Mouse (Mus musculus) B cell, adult 62 days (primary cell): Measurements from ENCODE around the gene Usp1. TPM values are rescaled to one million over a fixed set of nuclear protein-coding genes. Genes with fewer than 3 reads are reported as not detected.

Source experiments
- total RNA-seq: library from RNA; stranded (reverse); gene quantifications from 4 replicates; pipeline ENCODE4 v1.2.4, GENCODE M21; 2023

Gene Usp1
- 38.6 to 50.8 TPM (median 45.9 TPM) in 4 replicates for total RNA-seq

GRCm38 (mm10) chr4:98923568-98924070, at the start of gene Usp1:
Usp1 (plus strand) TSS chr4:98923810.

Other genes with a start within 250 kb of the Usp1 start
- 0.18 TPM in 1 of 4 replicates, not detected in the others for gene L1td1, start 197.1 kb upstream of the Usp1 start, total RNA-seq
- not detected in 4 replicates for gene Kank4, start 106.3 kb upstream of the Usp1 start, total RNA-seq
- not detected in 4 replicates for gene I0C0044D17Rik, start 100.0 kb upstream of the Usp1 start, total RNA-seq
- gene Angptl3, start 107.1 kb downstream of the Usp1 start, total RNA-seq: not detected in 4 replicates
- 1.2 to 2.9 TPM (median 2.1 TPM) in 4 replicates for gene Dock7, start 197.1 kb downstream of the Usp1 start, total RNA-seq